Mouse (Mus musculus) intestine, embryonic 15.5 days (tissue): ENCODE results near the gene Gm20388. TPM values are rescaled to one million over a fixed set of nuclear protein-coding genes. Genes with fewer than 3 reads are reported as not detected.

Experiments used
- ATAC-seq: fragments of 200-750 bp; cut with Nextera tagmentation; 2 replicates; pipeline ENCODE4 v1.8.0; 2017; ENCODE audit warnings: moderate TSS enrichment, moderate library complexity
- H3K27ac ChIP-seq: fragments of 300-500 bp; sonication (generic); 2 replicates; pipeline ENCODE4 v1.5.1; 2015; ENCODE audit warnings: mild to moderate bottlenecking, inconsistent platforms
- H3K27me3 ChIP-seq: fragments of 300-500 bp; sonication (generic); replicated peaks from 2 replicates; pipeline ENCODE4 v1.6.1; 2015; ENCODE audit warnings: inconsistent platforms
- H3K36me3 ChIP-seq: fragments of 300-500 bp; sonication (generic); 2 replicates; pipeline ENCODE4 v1.6.1; 2015; ENCODE audit warnings: inconsistent platforms
- H3K4me1 ChIP-seq: fragments of 300-500 bp; sonication (generic); replicated peaks from 2 replicates; pipeline ENCODE4 v1.6.1; 2015; ENCODE audit warnings: inconsistent platforms
- H3K4me2 ChIP-seq: fragments of 300-500 bp; sonication (generic); replicated peaks from 2 replicates; pipeline ENCODE4 v1.6.1; 2015; ENCODE audit warnings: mild to moderate bottlenecking, inconsistent platforms
- H3K4me3 ChIP-seq: fragments of 300-500 bp; sonication (generic); replicated peaks from 2 replicates; pipeline ENCODE4 v1.5.1; 2015; ENCODE audit warnings: inconsistent platforms
- H3K9ac ChIP-seq: fragments of 300-500 bp; sonication (generic); 2 replicates; pipeline ENCODE4 v1.6.1; 2015; ENCODE audit warnings: inconsistent platforms
- H3K9me3 ChIP-seq: fragments of 300-500 bp; sonication (generic); 2 replicates; pipeline ENCODE4 v1.6.1; 2016; ENCODE audit warnings: inconsistent platforms
- WGBS: fragments of 180-500 bp; shearing (Covaris S2); methylation state at CpG from one replicate; pipeline ENCODE4 v1.1.7; 2015; 5-methylcytosine and 5-hydroxymethylcytosine counted together
- polyA plus RNA-seq: library from polyadenylated mRNA; unstranded; fragments of >200 nt; fragmentation: Nextera tagmentation; extraction: Ambion mirVana; gene quantifications from 2 replicates; pipeline ENCODE4 v1.2.1, GENCODE M21; 2015

The Gm20388 gene
- polyA plus RNA-seq, 1 experiment from 2014 or later, result not detected

DNA sequence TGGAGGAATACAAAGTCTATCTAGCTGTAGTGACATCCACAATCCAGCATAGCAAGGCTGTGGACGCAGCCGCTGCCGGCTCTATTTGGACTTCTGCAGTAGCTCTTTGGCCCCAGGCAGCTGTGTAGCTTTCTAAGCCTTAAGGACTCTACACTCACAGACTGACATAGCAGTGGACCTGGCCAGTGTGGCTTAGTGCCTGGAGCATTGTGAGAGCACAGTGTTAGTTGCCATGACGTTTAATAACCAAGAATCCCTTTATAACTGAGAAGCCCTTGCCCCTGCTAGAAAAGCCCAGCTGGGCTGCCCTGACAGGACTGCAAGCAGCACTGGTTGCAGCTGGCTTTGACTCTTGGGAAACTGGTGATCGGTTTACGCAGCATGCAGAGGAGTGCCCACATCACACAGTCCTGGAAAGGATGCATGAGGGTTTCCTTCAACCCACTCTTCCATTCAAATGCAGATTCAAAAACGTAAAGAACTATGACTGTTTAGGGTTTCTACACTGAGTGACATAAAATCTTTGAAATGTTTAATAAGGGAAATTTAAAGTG lies 214.3 kb downstream of the Gm20388 start:
- no peak overlapping the region for H3K4me3 ChIP-seq
- peaks cover 28% of the 10 kb centered on the region for H3K4me1 ChIP-seq
- H3K27me3 ChIP-seq, result no peaks in the 10 kb centered on the region
- no peak for ATAC-seq
- no peaks in the 10 kb centered on the region for H3K36me3 ChIP-seq
- H3K9me3 ChIP-seq, result no peaks in the 10 kb centered on the region
- 58% methylated on average over 7 of the region's 7 CpGs for WGBS
- H3K9ac ChIP-seq, result no peak overlapping the region
- peak overlapping the region; percentile 14; the same call in 1 of the 2 replicates for H3K27ac ChIP-seq
- H3K4me2 ChIP-seq, result no peak overlapping the region

DNA sequence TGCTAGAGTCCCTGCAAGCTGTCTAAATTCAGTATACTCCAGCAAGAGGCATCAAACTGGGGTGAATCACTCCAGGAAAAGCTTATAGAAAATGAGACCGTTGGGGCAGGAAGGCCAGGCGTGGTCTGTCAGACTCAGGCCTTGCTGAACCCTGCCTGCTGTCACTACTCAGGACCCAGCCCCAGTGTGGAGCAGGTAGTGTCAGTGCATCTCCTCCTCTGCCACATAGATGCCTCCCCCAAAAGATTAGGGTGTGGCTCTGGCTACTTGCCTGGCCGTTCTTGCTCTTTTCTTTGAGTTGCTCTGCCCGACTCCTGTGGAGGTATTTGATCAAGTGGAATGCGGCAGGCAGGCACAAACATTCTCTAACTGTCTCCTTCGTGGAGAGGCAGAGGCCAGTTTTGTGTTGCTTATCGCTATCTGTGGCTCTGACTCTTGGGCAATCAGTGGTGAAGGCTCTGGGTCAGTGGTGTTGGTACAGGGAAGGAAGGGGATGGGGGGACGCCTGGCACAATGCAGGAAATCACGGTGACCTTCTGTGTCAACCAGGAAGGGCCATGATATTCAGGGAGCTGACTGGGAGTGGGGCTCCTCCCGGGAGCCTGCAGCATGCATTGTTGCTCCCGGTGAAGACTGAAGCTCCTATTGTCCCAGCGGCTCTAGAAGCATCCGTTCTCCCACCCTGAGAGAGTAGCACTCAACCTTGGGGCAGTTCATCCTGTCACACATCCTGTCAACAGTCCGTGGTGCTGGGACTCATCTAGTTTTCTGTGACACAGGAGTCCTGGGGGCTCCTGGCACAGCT lies 215.9 kb downstream of the Gm20388 start:
- no peak overlapping the region for H3K9ac ChIP-seq
- H3K4me3 ChIP-seq, result no peak overlapping the region
- no peaks in the 10 kb centered on the region for H3K36me3 ChIP-seq
- peak overlapping the region; percentile 48; the same call in 1 of the 2 replicates for H3K27ac ChIP-seq
- H3K9me3 ChIP-seq, result no peaks in the 10 kb centered on the region
- peak overlapping the region; percentile 6; the same call in 1 of the 2 replicates for H3K4me2 ChIP-seq
- 0 out of 2 replicates have a peak, but pooled peaks have one; percentile 45 for ATAC-seq
- H3K27me3 ChIP-seq, result no peaks in the 10 kb centered on the region
- peaks cover 26% of the 10 kb centered on the region for H3K4me1 ChIP-seq
- 23% methylated on average over 14 of the region's 14 CpGs for WGBS

DNA sequence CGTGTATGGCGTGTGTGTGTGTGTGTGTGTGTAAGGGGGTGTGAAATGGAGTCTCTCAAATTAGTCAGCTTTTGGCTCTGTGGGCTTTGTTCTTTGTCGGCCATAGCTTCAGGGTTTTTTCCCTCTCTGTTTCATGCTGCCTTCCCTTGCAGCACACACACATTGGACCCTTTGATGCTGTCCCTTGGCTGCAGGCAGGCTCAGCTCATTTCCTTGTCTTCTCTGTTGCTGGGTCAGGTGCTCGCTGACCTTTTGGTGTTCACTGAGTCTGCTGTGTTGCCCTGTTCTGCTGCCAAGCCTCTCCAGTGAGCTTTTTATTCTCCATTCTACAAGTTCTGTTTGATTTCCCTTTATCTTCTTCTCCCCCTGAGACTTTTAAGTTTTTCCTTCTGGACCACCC lies 218.9 kb downstream of the Gm20388 start:
- 75% methylated on average over 4 of the region's 4 CpGs for WGBS
- Histone ChIP-seq H3K27ac (no peak overlapping the region), H3K4me3 (no peak overlapping the region), H3K9ac (no peak overlapping the region), H3K4me2 (no peak overlapping the region), H3K4me1 (peaks cover 19% of the 10 kb centered on the region), H3K27me3 (no peaks in the 10 kb centered on the region), H3K36me3 (no peaks in the 10 kb centered on the region), H3K9me3 (no peaks in the 10 kb centered on the region)
- no peak for ATAC-seq

DNA sequence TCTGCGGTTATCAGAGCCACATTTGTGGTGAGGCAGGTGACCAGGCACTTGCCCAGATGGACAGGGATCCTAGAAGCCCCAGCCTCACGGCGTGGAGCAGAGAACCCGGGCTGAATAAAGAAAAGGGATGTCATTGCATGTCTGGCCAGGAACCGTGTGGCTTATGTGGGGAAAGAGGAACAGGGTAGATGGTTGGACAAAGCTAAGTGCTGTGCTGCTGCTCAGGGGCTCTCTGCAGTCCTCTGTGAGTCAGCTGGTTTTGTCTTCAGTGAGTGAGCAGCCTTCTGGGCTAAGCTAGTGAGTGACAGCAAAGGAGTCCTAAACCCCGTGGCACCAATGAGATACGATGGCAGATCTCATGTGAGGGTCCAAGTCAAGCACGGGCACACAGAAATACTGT lies 220.5 kb downstream of the Gm20388 start:
- H3K27me3 ChIP-seq, result no peaks in the 10 kb centered on the region
- no peaks in the 10 kb centered on the region for H3K9me3 ChIP-seq
- no peak overlapping the region for H3K4me2 ChIP-seq
- no peaks in the 10 kb centered on the region for H3K36me3 ChIP-seq
- no peak overlapping the region for H3K9ac ChIP-seq
- no peak overlapping the region for H3K27ac ChIP-seq
- H3K4me3 ChIP-seq, result no peak overlapping the region
- 89% methylated on average over 8 of the region's 8 CpGs for WGBS
- H3K4me1 ChIP-seq, result peaks cover 11% of the 10 kb centered on the region
- no peak for ATAC-seq

DNA sequence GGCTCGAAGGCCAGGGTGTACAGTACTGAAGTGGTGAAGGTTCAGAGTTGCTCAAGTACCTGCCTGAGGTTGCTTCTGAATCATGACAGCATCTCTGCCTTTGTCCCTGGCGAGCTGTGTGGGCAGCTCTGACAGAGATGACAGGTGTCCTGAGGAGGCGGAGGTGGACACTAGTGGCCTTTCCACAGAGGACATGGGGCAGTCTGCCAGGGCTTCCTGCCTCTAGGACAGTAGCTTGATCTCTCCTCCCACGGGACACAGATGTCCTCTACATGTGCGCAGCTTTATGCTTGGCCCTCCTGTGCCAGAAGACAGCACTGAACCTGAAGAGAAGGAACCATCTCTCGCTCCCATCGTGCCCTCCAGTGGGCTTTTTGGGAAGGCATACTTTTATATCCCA lies 222.5 kb downstream of the Gm20388 start:
- Histone ChIP-seq H3K4me3 (no peak overlapping the region), H3K27ac (no peak overlapping the region), H3K9me3 (no peaks in the 10 kb centered on the region), H3K9ac (no peak overlapping the region), H3K27me3 (no peaks in the 10 kb centered on the region), H3K4me1 (peaks cover 6% of the 10 kb centered on the region; the same call in 1 of the 2 replicates), H3K4me2 (no peak overlapping the region), H3K36me3 (no peaks in the 10 kb centered on the region)
- no peak for ATAC-seq
- WGBS, result 81% methylated on average over 7 of the region's 7 CpGs

DNA sequence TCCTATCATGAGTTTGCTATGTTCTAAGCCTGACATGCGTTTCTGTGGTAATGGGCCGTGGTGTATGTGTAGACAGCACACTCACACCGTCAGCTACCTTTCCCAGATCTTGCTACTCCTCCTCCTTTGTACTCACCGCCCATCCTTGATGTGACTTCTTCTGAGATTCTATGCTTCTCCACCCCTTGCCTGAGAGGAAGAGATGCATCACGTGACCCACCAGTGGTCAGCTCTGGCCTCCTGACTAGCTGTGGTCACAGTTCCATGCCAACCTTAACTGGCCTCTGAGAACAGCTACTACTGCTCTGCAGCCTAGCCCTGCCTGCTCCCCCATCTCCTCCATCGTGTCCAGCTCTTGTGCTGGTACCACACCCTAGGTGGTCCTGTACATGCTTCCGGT lies 225.0 kb downstream of the Gm20388 start:
- no peaks in the 10 kb centered on the region for H3K27me3 ChIP-seq
- 90% methylated on average over 7 of the region's 7 CpGs for WGBS

DNA sequence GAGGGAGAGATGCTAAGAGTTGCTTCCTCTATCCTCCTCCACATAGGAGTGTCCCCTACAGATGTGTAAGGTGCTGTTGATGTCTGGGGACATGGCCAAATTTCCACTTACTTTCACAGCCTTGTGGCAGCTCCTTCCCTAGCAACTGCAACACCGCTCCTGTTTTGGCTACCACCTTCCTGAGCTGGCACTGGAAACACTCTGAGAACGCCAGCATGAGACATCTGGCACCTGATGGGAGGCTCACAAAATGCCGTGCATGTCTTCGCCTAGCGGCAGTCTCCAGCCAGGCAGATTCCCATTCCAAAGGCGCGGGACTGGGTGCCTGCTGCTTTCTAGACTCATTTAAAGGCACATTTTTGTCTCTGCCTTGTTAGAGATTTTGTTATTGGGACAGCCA lies 226.0 kb downstream of the Gm20388 start:
- no peak for ATAC-seq
- H3K36me3 ChIP-seq, result no peaks in the 10 kb centered on the region
- peaks cover 28% of the 10 kb centered on the region for H3K4me1 ChIP-seq
- H3K27ac ChIP-seq, result no peak overlapping the region
- H3K4me3 ChIP-seq, result no peak overlapping the region
- no peak overlapping the region for H3K9ac ChIP-seq
- no peak overlapping the region for H3K4me2 ChIP-seq
- H3K27me3 ChIP-seq, result no peaks in the 10 kb centered on the region
- WGBS, result 66% methylated on average over 7 of the region's 7 CpGs
- H3K9me3 ChIP-seq, result no peaks in the 10 kb centered on the region

More for the DNA sequence above, 225.0 kb downstream of the Gm20388 start:
- H3K9me3 ChIP-seq, result no peaks in the 10 kb centered on the region
- ATAC-seq, result no peak
- peaks cover 24% of the 10 kb centered on the region for H3K4me1 ChIP-seq
- H3K4me2 ChIP-seq, result no peak overlapping the region
- no peaks in the 10 kb centered on the region for H3K36me3 ChIP-seq
- H3K4me3 ChIP-seq, result no peak overlapping the region
- no peak overlapping the region for H3K27ac ChIP-seq
- H3K9ac ChIP-seq, result no peak overlapping the region

DNA sequence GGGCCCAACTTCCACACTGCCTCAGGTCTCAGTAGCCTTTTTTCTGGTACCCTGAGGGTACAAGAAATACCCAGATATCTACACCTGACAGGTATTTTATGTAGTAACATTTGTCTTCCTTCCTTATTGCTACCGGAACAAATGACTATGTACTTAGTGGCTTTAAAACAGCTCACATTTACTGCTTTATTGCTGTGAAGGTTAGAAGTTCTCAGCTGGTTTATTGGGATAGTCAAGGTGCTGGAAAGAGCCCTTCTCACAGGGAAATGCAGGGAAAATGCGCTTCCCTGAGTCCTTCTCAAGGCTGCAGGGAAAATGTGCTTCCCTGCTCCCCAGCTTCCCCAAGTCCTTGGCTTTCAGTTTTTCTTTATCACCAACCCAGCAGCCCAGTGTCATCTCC lies 228.3 kb downstream of the Gm20388 start:
- Histone ChIP-seq H3K9ac (no peak overlapping the region), H3K27me3 (no peaks in the 10 kb centered on the region), H3K36me3 (no peaks in the 10 kb centered on the region), H3K4me1 (peaks cover 28% of the 10 kb centered on the region), H3K4me2 (no peak overlapping the region), H3K27ac (peak overlapping the region; percentile 76), H3K4me3 (no peak overlapping the region), H3K9me3 (no peaks in the 10 kb centered on the region)
- WGBS, result 54% methylated on average over 2 of the region's 2 CpGs
- ATAC-seq, result peak; percentile 85

DNA sequence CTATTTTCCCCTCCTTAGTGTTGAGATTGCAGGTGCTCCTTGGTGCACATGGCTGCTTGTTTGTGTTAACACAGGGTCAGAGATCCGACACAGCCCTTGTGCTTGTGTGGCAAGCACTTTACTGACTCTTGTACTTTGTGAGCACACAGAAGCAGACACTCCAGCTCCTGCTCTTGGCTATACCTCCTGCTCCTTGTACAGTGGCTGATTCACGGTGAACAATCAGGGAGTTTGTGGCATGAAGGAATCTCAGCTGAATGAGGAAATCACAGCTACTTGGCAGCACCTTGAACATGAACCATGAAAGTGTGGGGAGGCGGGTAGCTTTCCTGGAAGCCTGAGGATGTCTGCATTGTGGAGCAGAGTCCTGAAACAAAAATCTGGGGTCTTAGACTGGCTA lies 230.1 kb downstream of the Gm20388 start:
- H3K9me3 ChIP-seq, result no peaks in the 10 kb centered on the region; the same call in 1 of the 2 replicates
- no peak overlapping the region for H3K4me2 ChIP-seq
- H3K27ac ChIP-seq, result peak overlapping the region; percentile 6; the same call in 1 of the 2 replicates
- no peaks in the 10 kb centered on the region for H3K27me3 ChIP-seq
- 0 out of 2 replicates have a peak, but pooled peaks have one; percentile 29 for ATAC-seq
- no peak overlapping the region for H3K4me3 ChIP-seq
- no peaks in the 10 kb centered on the region for H3K36me3 ChIP-seq
- 54% methylated on average over 3 of the region's 3 CpGs for whole genome bisulfite sequencing
- H3K9ac ChIP-seq, result no peak overlapping the region
- peaks cover 28% of the 10 kb centered on the region for H3K4me1 ChIP-seq

DNA sequence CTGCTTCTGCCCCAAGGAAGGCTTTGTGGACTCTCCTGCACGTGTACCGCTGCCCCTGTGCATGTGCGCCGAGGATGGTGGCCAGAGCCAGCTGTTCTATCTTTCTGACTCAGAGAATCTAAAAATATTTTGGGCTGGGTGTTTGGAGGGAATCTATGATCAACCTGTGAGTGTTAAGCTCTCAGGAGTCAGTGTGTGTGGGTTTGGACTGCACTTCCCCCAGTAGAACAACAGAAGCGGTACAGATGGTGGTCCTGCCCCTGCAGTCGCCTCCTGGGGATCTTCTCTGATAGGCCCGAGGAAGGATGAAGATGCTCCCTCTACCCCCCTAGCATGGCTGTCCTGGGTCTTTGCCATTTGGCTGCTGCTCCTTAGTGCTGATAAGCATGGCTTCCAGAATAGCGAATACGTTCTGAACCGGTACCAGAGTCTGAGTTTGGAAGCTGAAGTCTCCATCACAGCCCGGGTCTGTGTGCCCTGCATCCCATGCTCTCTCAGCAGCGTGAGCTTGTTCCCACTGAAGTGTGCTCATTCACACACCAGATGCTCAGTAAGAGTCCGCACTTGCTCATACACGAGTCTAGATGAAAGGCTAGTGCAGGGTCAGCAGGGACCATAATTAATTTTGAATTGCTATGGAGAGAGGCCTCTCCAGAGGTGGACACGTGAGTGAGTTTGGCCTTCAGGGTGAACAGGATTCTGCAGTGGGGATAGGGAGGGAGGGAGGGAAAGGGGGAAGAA lies 233.4 kb downstream of the Gm20388 start:
- no peak for ATAC-seq
- Histone ChIP-seq H3K4me2 (no peak overlapping the region), H3K27me3 (no peaks in the 10 kb centered on the region), H3K4me1 (peaks cover 16% of the 10 kb centered on the region), H3K9me3 (no peaks in the 10 kb centered on the region; the same call in 1 of the 2 replicates), H3K9ac (no peak overlapping the region), H3K27ac (no peak overlapping the region), H3K4me3 (no peak overlapping the region), H3K36me3 (no peaks in the 10 kb centered on the region)
- WGBS, result 64% methylated on average over 15 of the region's 15 CpGs

DNA sequence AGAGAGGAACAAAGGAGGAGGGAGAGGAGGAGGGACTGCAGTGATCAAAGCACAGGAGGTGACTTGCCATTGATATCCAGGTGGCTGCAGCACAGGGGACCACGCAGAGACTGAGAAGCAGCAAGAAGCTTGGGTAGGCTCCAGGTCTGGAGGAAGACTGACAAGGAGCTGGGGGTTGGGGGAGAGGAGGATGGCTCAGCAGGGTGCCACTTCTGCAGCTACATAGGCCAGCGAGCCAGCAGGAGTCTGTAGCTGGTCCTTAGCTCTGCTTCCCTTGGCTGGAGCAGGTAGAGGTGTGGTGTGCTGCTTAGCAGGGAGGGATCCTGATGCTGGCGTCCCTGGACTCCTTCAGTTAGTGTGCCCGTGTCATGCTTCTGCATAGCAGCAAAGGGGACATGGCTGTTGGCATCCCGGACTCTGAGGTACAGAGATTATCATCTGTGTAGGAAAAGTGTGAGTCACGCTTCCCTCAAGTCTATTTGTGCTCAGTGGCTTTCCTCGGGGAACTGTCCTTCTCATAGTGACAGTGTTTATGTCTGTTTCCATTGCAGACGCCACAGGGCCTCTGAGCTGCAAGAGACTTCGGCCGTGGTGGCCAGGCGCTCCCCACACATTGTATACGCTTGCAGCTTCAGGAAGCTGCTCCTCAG lies 234.1 kb downstream of the Gm20388 start:
- H3K9ac ChIP-seq, result no peak overlapping the region
- no peak overlapping the region for H3K4me2 ChIP-seq
- no peak overlapping the region for H3K27ac ChIP-seq
- no peaks in the 10 kb centered on the region for H3K36me3 ChIP-seq
- H3K4me1 ChIP-seq, result peaks cover 9% of the 10 kb centered on the region
- no peaks in the 10 kb centered on the region for H3K27me3 ChIP-seq
- no peak overlapping the region for H3K4me3 ChIP-seq
- no peak for ATAC-seq
- H3K9me3 ChIP-seq, result no peaks in the 10 kb centered on the region; the same call in 1 of the 2 replicates
- 46% methylated on average over 12 of the region's 12 CpGs for WGBS

DNA sequence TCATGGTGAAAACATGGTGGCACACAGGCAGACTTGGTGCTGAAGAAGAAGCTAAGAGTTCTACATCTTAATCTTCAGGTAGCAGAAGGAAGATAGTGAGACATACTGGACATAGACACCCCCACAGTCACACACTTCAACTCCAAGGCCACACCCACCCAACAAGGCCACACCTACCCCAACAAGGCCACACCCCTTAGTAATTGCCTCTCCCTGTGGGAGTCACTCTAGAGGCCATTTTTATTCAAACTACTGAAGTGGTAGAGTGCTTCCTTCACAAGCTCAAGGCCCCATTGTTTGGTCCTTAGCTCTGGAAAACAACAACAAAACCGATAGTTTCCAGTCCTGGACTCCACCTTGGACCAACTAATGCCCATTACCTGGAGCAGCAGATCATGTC lies 235.4 kb downstream of the Gm20388 start:
- no peak overlapping the region for H3K9ac ChIP-seq
- H3K9me3 ChIP-seq, result no peaks in the 10 kb centered on the region; the same call in 1 of the 2 replicates
- no peak for ATAC-seq
- H3K4me3 ChIP-seq, result no peak overlapping the region
- H3K4me1 ChIP-seq, result 0 out of 2 replicates have a peak, but pooled peaks cover under 1% of the 10 kb centered on the region
- 87% methylated on average over 1 of the region's 1 CpGs for WGBS
- peaks cover 3% of the 10 kb centered on the region; the same call in 1 of the 2 replicates for H3K27me3 ChIP-seq
- no peaks in the 10 kb centered on the region for H3K36me3 ChIP-seq
- H3K4me2 ChIP-seq, result no peak overlapping the region
- no peak overlapping the region for H3K27ac ChIP-seq
